Mouse (Mus musculus): ENCODE measurements around the gene Ppp1r12c. TPM values are rescaled to one million over a fixed set of nuclear protein-coding genes. Genes with fewer than 3 reads are reported as not detected.

Gene Ppp1r12c
- polyA plus RNA-seq, 1 experiment = not detected

DNA sequence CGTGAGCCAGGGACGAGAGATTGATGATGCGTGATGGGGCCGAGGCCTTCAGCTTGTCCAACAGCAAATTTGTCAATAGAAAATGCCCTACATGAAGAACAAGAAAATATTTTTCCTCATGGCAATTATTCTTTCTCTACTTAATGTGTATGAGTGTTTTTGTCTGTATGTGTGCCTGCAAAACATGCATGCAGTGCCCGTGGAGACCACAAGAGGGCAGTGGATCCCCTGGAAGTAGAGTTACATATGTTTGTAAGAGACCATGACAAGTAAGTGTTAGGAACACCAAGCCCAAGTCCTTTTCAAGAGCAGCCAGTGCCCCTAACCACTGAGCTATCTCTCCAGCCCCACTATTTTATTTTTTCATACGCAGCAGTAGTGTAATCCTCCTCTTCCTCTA, 69.9 kb downstream of the Ppp1r12c start:
- TF ChIP-seq CTCF (IDR thresholded peaks at IDR 0.05; ENCODE audit: insufficient read depth, low read depth, low read length) (no peak), POLR2A (IDR thresholded peaks at IDR 0.05; ENCODE audit: insufficient read depth, low read depth, low read length) (no peak)
- 82% methylated on average over 6 of the region's 6 CpGs for WGBS
- Histone ChIP-seq H3K27ac (ENCODE audit: insufficient read depth, low read depth, low read length) (no peak overlapping the region), H3K4me3 (ENCODE audit: insufficient read depth, low read depth, low read length) (no peak overlapping the region), H3K4me1 (ENCODE audit: control insufficient read depth, insufficient read depth, low read length) (no peaks in the 10 kb centered on the region)

Other genes with a start within 250 kb of the Ppp1r12c start
- gene Ncr1, start 164.0 kb downstream of the Ppp1r12c start, polyA plus RNA-seq (2012; ENCODE audit: insufficient read depth, insufficient read length, low replicate concordance, missing spikeins) = not detected in 2 replicates
- gene Gp6, start 103.9 kb downstream of the Ppp1r12c start, polyA plus RNA-seq (2012; ENCODE audit: insufficient read depth, insufficient read length, low replicate concordance, missing spikeins) = not detected in 2 replicates
- gene Rdh13, start 56.0 kb downstream of the Ppp1r12c start, polyA plus RNA-seq (2012; ENCODE audit: insufficient read depth, insufficient read length, low replicate concordance, missing spikeins) = not detected in 2 replicates
- gene Eps8l1, start 41.0 kb downstream of the Ppp1r12c start, polyA plus RNA-seq (2012; ENCODE audit: insufficient read depth, insufficient read length, low replicate concordance, missing spikeins) = not detected in 2 replicates
- not detected in 2 replicates for gene Tnnt1, start 14.7 kb upstream of the Ppp1r12c start, polyA plus RNA-seq (2012; ENCODE audit: insufficient read depth, insufficient read length, low replicate concordance, missing spikeins)
- gene Tnni3, start 22.5 kb upstream of the Ppp1r12c start, polyA plus RNA-seq (2012; ENCODE audit: insufficient read depth, insufficient read length, low replicate concordance, missing spikeins) = not detected in 2 replicates
- gene Dnaaf3, start 30.8 kb upstream of the Ppp1r12c start, polyA plus RNA-seq (2012; ENCODE audit: insufficient read depth, insufficient read length, low replicate concordance, missing spikeins) = not detected in 2 replicates
- gene Syt5, start 45.9 kb upstream of the Ppp1r12c start, polyA plus RNA-seq (2012; ENCODE audit: insufficient read depth, insufficient read length, low replicate concordance, missing spikeins) = not detected in 2 replicates
- not detected in 2 replicates for gene Ptprh, start 102.4 kb upstream of the Ppp1r12c start, polyA plus RNA-seq (2012; ENCODE audit: insufficient read depth, insufficient read length, low replicate concordance, missing spikeins)
- not detected in 2 replicates for gene Tmem86b, start 129.7 kb upstream of the Ppp1r12c start, polyA plus RNA-seq (2012; ENCODE audit: insufficient read depth, insufficient read length, low replicate concordance, missing spikeins)
- 310 and 891 TPM in 2 replicates for gene Ppp6r1, start 157.3 kb upstream of the Ppp1r12c start, polyA plus RNA-seq (2012; ENCODE audit: insufficient read depth, insufficient read length, low replicate concordance, missing spikeins)
- not detected in 2 replicates for gene Hspbp1, start 183.4 kb upstream of the Ppp1r12c start, polyA plus RNA-seq (2012; ENCODE audit: insufficient read depth, insufficient read length, low replicate concordance, missing spikeins)
- not detected in 2 replicates for gene Brsk1, start 188.9 kb upstream of the Ppp1r12c start, polyA plus RNA-seq (2012; ENCODE audit: insufficient read depth, insufficient read length, low replicate concordance, missing spikeins)
- gene Tmem150b, start 223.6 kb upstream of the Ppp1r12c start, polyA plus RNA-seq (2012; ENCODE audit: insufficient read depth, insufficient read length, low replicate concordance, missing spikeins) = not detected in 2 replicates
- gene Kmt5c, start 238.4 kb upstream of the Ppp1r12c start, polyA plus RNA-seq (2012; ENCODE audit: insufficient read depth, insufficient read length, low replicate concordance, missing spikeins) = not detected in 2 replicates